Mouse (Mus musculus) gastrocnemius, postnatal 36 days (tissue): ENCODE measurements around the gene Clta. TPM values are rescaled to one million over a fixed set of nuclear protein-coding genes. Genes with fewer than 3 reads are reported as not detected.

Experiments
- DNase-seq, 2 experiments: peaks; one replicate each; pipeline ENCODE4 v3.0.0; 2022
- intact Hi-C: fragments of 180-260 bp; cut with DNase I; formaldehyde crosslinking; loops from one replicate; pipeline ENCODE4 v1.15.1; 2025
- long read RNA-seq, 2 experiments: library from polyadenylated mRNA; stranded (forward); transcript quantifications; one replicate each; pipeline ENCODE4 v2.0.0; 2021
- total RNA-seq, 2 experiments: library from RNA; stranded (reverse); gene quantifications; 2 replicates each; pipeline ENCODE4 v1.2.3; 2021

The Clta gene
- total RNA-seq: 10 to 100 TPM; 46.3 to 49.3 TPM
- long read RNA-seq, experiment 1, transcript Clta-206 (5 exons, 1,079 nt): minor isoform, 11 of 36 reads
- long read RNA-seq, experiment 1, transcript Clta-203 (6 exons, 1,121 nt): major isoform, 12 of 36 reads
- long read RNA-seq, experiment 1, partial matches to known transcripts: 7 of 36 reads
- long read RNA-seq, experiment 1, other reads (novel, unspliced or antisense): 6 of 36 reads
- long read RNA-seq, experiment 2, transcript Clta-206 (5 exons, 1,079 nt): major isoform, 15 of 39 reads
- long read RNA-seq, experiment 2, transcript Clta-203 (6 exons, 1,121 nt): minor isoform, 12 of 39 reads
- long read RNA-seq, experiment 2, partial matches to known transcripts: 5 of 39 reads
- long read RNA-seq, experiment 2, other reads (novel, unspliced or antisense): 4 of 39 reads

DNA sequence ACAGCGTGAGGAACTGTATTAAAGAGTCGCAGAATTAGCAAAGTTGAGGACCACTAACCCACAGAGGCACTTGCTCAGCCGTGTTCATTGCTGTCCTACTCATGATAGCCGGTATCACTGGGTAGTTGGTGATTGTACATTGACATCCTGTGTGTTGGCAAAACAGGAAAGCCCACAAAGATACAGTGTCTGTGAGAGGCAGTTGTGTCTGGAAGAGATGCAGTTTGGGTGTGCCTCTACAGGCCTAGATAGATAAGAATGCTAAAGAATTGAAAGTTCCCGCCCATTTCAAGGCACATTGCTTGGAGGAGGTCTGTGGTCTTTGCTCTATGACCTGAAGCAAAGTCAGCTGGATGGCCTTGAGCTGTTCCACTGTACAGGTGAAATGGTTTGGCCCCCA, at the start of gene Clta:
Gene Clta (plus strand): TSS at position 327 of the 400 bp plus-strand sequence.
- DNase-seq: no peak
- intact Hi-C loops: no loop called here

DNA sequence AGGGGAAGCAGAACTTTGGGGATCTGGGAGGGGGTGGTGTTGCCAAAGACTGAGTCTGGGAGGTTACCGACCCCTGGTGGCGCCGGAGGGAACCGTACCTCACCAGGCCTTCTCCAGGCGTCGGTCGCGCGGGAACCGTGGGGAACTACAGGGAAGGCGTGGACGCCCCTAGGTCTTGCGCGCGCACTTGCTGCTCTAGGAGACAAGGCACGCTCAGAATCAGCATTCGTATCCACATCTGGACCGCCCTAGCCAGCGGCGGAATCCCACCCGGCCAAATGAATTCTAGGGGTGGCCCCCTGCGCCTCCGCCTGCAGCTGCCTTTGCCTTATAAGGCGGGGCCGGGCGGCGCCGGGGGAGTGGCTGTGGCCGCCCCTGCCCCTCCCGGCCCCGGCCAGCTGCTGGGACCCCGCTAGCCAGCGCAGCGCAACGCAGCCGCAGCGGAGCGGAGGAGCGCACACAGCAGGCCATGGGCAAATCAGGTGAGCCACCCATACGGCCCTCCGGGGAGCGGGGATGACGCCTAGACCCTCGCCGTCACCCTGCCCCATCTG, 46.9 kb upstream of the Clta start, which contains the start of gene Glipr2:
Gene Glipr2 (plus strand): TSS at position 110 of the 554 bp plus-strand sequence.
- intact Hi-C loops: loop anchor here (2.0 kb wide), 1 partner anchor 33 kb away; no protein-coding TSS in a partner anchor
- peak; percentile 78 to 84 for DNase-seq

DNA sequence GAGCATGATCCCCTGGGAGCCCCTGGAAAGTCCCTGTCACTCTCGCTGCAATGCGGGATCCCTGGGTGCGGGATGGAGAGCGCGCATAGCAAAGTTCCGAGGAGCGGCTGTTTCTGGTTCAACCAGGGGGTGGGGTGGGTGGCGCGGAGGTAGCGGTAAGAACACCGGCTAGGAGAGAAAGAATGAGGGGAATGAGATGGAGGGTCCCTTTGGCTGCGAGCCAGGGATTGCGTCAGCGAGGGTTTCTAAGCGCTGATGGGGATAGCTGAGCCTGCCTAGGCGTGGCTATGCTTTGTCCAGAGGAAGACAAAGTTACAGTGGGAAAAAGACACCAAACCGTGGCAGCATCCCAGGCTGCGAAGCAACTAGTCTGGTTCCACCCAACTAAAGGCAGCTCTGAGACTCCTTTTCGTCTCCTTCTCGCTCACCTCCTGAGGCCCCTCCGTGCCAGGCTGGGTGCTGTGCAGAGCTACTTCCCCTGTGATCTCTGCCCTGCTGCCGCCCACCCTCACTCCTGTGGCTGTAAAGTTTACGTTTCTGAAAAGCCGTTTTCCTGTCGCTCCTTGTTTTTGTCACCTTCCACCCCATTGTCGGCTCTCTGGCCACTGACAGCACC, 46.3 kb upstream of the Clta start:
- DNase-seq: peak; percentile 61
- intact Hi-C loops: loop anchor here (2.0 kb wide), 1 partner anchor 33 kb away; no protein-coding TSS in a partner anchor

DNA sequence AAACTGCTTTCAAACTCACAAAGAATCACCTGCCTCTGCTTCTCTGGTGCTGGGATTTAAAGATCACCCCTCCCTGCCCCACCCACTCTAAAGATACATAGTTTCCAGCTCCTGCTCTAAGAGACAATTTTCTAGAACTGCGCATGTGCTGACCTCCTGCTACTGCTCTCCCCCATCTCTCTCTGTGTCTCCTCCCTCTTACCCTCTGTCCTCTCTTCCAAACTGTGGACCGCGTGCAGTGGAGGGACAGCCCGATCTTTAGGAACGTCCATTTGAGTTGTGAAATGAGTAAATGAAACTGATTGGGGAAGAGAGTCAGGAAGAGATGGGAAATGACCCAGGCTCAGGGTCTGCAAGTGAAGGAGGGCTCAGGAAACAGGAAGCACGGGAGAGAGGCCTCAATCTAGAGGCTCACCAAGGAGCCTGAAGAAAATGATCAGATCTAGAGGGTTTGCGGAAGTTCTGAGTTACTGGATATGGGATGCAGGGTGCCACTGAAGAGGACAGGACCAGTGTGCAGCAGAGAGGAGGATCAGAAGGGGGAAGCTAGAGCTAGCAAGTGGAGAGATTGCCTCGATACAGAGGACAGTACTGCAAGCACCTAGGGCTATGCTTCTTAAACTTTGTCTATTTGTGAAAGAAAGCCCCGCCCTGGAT, 44.6 kb upstream of the Clta start:
- no peak for DNase-seq
- intact Hi-C loops: no loop called here

DNA sequence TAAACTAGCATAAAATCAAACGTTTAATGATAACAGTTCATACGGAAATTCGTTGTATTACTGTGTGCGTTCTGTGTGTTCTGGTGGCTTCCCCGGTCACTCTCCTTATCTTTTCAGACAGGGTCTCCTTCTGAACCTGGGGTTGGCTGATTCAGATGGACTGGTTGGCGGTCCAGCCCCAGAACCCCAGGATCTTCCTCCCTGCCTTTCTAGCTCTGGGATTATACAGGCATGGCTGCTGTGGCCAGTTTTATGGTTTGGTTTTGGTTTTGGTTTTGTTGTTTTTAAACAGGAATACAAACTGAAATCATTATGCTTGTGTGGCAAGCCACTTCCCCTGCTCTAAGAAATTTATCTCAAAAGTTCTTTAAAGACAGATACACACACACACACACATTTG, 44.0 kb upstream of the Clta start:
- intact Hi-C loops: no loop called here
- no peak for DNase-seq

DNA sequence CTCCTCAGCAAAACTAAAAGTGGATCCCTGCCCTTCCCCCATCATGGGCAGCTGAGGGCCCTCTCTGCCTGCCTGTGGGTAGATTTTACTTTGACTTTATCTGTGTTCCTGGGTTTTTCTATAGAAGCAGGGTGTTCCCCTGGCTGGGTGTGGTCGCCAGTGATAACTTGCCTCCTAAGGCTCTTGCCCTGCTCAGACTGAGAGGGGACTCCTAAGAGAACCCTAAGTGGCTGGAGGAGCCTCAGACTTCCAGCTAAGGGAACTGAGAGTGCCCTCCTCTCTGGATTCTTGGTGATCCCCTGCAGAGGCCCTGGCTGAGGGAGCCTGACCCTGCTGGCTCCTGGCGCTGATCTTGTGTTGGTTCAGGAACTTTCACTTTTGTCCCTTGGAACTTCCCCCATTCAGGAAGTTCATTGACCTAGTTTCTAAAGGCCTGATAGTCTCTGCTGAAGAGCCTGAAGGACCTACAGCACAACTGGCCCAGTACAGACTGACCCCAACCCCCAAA, 39.9 kb upstream of the Clta start:
- intact Hi-C loops: no loop called here
- no peak for DNase-seq

DNA sequence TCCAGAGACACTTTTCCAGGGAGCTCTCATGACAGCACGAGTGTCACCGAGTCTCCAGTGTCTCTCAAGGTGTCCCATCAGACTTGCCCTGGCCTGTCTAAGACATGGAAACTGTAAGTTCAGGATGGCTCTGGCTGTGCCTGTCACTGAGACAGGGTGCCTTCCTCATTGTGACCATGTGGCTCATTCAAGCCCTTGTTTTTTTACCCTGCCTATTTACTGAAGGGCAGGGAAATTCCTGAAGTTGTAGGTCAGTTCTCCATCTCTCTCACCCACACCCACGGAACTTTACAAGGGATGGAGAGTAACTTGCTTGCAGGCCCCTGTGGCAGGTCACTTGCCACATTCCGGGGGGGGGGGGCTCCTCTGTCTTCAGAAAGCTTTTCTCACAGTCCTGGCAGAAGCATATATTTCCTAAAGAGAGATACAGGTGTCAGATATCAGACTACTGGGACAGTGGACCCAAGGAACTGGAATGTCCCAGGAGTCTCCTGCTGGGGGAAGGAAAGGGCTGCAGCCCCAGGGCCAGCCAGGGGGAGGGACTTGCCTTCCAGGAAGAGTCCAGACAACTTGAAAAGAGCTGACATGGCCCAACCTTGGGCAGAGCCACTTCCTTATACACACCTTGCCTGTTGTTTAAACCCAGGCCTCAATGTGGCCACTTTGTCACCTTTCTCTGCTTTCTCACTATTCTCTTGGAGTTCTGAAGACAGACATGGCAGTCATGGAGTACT, 39.1 kb upstream of the Clta start:
- DNase-seq: no peak
- intact Hi-C loops: no loop called here

DNA sequence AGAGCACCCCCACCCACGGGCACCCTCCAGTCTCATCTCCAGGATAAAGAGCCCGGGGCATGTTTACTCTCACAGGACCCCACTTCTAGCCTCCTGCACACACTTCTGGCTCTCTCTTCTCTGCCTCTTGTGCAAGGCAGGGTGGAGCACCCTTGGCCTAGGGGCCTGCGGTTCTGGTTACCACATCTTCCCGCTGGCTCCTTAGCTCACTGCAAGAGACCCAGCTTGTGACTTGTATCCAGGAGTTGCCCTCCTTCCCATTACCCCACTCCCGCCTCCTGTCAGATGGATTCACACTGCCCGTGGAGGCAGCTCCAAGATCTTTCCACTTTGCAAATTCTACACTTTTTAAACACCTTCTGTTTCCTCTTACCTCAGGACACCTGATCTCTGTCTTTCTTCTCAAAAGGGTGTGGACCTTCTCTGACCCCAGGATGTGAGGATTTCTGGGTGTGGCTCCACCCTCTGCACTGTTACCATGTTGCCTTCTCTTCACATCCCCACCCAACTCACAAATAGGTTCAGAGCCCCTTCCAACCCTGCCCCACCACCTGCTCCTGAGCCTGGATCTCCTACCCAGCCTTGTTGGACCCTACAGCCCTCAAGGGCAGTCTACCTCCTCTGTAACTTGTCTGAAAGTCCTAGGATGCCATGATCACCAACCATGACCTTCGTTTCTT, 38.3 kb upstream of the Clta start:
- intact Hi-C loops: no loop called here
- no peak for DNase-seq

DNA sequence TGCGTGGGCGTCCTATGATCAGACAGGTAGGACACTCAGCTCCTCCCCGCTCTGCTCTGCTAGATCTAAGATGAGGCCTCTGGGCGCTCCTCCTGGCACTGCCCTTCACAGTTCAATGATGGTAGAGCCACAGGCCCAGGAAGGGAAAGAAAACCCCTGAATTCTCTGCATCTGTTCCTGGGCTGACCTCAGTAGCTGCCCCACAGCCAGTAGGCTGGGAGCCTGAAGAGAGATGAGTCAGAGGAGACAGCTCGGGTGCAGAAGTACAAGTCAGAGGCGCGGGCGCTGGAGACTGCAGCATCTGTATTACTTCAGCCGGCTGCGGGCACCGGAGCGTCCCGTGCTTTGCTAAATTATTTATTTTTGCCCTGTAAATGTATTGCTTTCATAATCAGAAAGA, 35.6 kb upstream of the Clta start:
- DNase-seq: peak; percentile 64 to 70

DNA sequence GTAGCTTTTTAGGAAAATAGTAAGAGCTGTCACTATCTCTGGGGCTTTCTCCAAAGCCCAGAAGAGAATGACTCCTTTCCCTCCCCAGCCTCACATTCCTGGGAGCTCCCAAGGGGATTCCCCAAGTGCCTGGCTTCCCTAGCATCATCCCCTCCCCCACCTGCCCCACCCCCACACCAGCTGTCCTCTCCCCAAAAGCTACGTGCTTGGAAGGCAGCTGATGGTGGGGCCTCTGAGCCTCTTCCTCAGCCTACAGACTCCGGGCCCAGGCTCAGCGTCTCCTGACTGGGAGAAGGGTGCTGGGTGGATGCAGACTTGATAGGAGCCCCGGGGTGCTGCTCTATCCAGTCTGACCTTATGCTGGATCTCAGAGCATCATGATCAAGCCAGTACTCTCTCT, 34.9 kb upstream of the Clta start:
- intact Hi-C loops: no loop called here
- DNase-seq: no peak

More for the DNA sequence above, 35.6 kb upstream of the Clta start:
- intact Hi-C loops: no loop called here

DNA sequence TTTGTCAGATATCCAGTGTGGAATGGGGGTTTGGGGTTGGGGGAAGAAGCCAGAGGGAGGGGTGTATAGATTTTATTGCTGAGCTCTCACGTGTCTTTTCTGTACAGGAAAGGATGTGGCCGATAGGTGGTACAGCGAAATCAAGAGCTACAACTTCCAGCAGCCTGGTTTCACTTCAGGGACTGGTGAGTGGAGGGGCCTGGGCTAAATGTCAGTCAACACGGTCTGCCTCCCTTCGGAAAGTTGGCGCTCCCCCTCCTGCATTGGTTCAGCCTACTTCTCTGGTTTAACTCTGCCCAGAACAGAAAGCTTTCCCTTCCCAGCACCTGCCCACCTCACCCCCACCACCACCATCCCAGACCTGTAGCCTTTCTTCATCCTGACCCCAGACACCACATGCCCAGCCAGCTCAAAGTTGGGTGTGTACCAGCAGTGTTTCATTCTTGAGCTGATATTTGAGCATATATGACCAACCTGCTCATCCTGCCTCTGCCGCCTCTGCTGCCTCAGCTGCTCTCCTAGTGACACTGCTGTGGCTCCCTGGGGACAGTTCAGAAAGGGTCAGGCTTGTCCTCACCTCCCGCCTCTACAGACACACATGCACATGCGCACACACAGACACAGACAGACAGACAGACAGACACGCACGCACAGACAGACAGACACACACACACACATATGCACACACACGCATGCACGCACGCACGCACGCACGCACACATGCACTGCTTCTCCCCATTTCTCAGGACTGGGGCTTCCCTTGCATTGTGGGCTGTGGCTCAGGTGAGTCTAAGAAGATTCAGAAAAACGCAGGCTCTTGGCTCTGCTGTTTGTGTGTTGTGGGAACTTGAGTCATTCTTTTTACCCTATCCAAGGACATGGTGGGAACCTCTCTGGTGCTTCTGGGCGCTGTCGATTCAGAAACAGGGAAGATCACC, 33.6 kb upstream of the Clta start:
- intact Hi-C loops: no loop called here

DNA sequence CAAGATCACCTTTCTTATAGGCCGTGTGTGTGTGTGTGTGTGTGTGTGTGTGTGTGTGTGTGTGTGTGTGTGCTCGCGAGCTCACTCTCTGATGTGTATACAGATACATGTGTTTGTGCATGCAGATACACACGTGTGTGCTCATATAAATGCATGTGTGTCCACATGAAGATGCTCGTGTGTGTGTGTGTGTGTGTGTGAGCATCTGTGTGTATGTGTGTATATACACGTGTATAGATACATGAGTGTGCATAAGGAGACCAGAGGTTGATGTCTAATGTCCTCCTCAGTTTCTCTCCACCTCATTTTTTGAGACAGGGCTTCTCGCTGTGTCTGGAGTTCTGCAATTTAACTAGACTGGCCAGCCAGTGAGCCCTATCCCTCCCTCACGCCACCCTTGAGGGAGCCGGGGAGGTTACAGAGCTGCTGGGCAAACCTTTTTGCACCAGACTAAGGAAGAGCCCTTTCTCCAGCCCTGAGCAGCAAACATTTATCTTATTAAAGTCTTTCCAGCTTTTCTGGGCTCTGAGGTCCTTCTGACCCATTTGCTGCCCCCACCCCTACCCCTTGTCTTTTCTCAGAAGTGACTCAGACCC, 32.6 kb upstream of the Clta start:
- intact Hi-C loops: no loop called here
- no peak for DNase-seq

More for the DNA sequence above, 33.6 kb upstream of the Clta start:
- DNase-seq: no peak

DNA sequence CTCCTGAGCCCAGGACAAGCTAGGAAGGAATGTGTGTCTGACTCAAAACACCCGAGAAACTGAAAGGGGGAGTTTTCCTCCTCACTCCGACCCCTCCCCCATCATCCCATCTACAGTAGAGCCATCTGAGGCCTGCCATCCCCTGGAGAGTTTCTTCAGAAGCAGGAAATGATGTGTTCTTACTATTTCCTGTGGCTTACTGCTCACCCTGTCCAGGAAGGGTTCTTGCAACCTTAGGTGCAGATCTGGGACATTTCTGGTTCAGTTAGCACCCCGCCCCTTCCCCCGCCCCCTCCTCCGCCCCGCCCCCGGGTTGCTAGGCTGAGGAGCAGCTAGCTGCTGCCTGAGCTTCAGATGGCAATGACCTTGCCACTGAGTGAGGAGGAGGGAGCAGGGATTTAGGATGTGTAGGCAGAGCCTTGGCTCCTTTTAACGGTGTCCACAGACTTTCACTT, 32.1 kb upstream of the Clta start:
- intact Hi-C loops: no loop called here
- DNase-seq: no peak

DNA sequence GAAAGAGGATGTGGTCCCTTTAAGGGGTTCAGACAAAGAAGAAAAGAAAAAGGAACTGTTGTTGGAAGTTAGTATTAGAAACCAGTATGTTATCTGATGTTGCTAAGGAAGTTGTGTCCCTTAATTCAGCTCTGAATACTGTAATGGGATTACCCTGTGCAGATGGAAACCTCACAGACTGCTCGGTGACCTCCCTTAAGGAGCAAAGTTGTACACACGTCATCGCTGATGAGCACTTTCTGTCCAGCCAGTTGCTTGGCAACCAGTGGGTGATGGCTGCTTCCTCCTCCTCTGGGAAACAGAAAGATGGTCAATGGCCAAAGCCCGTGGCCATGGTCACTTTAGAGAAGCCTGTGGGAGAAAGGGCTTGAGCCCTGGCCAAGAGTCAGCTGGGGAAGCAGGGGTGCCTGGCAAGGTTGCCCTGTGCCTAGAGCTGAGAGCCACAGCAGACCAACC, 30.7 kb upstream of the Clta start:
- DNase-seq: peak; percentile 59 to 67
- intact Hi-C loops: no loop called here

DNA sequence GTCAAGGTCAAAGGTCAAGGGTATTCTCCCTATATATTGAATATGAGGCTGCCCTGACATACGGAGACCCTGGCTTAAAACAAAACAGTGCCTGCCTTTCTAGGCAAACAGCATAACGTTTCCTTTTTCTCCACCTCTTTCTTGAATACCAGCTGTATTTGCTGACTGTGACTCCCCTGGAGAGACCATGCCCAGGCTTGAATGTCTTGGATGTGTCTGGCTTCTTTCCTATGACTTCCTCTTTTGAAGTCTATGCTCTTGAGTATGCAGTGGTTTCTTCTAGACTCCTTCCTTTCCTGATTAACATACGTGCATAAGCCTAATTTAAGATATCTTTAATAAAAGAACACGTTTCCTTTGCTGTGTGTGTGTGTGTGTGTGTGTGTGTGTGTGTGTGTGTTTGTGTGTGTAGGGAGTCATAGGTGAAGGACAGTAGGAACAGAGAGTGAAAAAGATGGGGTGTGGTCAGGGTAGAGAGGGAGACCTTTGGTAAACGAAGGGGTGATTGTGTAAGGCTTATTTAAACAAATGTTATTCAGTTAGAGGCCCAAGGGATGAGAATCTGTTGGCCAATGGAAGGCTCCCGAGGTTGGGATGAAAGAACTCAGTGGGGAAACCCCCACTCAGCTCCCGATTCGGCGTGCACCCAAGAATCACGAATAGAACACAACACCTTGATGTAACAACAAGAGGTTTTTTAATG, 29.2 kb upstream of the Clta start:
- DNase-seq: no peak
- intact Hi-C loops: no loop called here

DNA sequence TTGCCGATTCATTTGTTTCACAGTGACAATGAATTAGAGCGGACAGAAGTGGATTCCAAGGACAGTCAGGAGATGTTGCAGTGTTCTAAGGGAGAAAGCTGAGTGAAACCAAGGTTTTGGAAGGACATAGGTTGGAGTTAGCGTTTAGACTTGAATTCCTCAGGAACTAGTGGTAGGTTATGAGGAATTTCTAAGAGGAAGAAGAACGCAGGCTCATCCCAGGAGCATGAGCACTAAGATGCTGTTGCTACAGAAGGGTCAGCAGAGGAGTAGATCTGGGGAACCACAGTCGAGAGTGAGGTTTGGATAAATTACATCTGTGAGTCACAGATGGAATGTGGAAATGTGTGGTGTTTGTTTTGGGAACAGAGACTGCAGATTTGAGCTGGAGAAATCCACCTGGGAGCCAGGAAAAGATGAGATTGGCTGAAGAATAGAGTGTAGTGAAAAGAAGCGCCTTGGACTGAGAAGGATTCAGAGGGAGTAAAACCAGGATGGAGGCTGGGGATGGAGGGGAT, 28.0 kb upstream of the Clta start:
- intact Hi-C loops: no loop called here
- DNase-seq: no peak
